Mouse (Mus musculus): Measurements from ENCODE around the gene Klf12.

DNA sequence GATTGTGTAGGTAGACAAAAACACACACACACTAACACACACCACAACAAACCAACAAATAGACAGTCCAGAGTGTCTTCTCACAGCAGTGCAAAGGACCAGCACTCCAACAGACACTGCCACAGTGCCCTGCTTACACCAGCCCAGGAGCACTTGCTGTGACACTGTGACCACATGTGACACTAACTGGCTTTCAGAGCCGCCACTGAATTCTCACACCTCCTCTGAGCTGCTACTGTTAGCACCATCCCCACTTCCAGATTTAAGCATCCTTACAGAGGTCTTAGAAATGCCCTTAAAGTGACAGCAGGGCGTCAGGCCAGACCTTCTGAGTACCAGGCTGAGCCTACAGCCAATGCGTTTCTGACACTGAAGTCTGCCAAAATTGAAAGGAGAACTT is 48.7 kb downstream of the Klf12 start:
- TF ChIP-seq GATA1 (IDR thresholded peaks at IDR 0.05; ENCODE audit: borderline replicate concordance, low read length) (no peak), FLI1 (IDR thresholded peaks at IDR 0.05; ENCODE audit: low read length) (no peak)
